Mouse (Mus musculus): ENCODE measurements around the gene Cbfa2t2.

The Cbfa2t2 gene

GRCm38 (mm10) chr2:154426188-154426904 is 9.9 kb upstream of the Cbfa2t2 start:
- DNase-seq: no peak

DNA sequence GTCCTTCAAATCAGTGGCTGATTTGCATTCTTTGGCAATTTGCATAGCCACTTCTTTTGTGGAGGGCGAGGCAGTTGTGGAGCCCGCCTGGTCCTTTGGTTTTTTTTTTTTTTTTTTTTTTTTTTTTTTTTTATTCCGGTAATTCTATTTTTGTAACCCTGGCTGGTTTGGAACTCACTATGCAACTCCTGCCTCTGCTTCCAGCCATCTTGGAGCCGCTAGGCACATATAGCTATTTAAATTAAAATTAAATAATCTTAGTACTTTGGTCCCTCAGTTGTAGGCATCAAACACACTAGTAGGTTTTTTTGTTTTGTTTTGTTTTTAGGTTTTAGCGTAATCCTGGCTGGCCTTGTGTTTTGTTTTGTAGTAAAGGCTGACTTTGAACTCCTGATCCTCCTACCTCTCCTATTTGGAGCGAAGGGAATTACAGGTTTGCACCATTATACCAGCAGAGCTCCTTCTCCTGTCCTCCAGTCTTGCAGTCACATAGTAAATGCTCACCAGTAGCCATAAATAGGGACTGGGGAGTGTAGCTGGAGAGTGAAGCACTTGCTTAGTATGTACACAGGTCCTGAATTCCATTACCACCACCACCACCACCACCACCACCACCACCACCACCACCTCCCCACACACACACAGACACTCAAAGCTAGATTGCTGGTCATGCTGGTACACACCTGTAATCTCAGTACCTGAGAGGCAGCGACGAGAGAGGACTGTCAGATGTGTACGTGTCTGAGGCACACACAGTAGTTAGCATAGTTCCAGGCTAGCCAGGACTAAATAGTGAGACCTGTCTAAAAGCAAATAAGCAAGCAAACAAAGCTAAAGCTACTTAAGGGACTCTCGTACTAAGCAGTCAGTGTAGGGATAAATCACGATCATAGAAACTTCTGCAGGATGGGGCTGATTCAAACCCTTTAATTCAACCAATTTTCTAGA is 9.1 kb upstream of the Cbfa2t2 start:
- DNase-seq: no peak

GRCm38 (mm10) chr2:154427853-154428360 is 8.4 kb upstream of the Cbfa2t2 start:
- peak in 1 of 2 experiments; percentile 21 for DNase-seq

GRCm38 (mm10) chr2:154430566-154430965 is 5.7 kb upstream of the Cbfa2t2 start:
- no peak for DNase-seq

DNA sequence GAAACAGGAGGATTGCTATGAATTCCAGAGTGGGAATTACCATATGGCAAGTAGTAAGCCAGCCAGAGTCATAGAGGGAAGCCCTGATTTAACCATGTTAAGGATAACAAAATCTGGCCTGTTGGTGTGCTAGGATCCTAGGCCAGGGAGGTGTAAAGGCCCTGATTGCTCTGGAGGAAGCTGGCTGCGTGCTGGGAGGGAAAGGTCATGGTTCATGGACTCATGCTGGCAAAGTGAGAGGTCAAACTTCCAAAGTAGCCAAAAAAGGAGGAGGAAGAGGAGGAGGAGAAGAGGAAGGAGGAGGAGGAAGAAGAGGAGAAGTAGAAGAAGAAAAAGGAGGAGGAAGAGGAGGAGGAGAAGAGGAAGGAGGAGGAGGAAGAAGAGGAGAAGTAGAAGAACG is 3.6 kb upstream of the Cbfa2t2 start:
- DNase-seq: no peak

DNA sequence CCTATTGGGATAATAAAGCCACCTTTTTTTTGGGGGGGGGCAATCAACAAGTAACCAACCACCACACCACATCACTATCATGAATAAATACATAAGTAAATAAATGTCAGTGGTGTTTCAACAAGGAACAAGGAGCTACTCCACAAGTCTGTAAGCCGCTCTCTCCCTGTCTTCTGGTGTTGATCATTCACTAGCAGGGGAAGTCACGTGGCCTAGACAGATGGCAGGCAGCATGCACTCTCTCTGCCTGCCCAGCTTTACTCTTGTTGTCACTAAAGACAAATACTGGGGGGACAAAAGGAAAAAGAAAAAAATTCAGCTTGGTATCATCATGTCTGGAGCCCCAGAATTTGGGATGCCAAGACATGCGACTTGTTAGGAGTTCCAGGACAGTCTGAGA is 2.9 kb upstream of the Cbfa2t2 start:
- peak; percentile 74 to 79 for DNase-seq

DNA sequence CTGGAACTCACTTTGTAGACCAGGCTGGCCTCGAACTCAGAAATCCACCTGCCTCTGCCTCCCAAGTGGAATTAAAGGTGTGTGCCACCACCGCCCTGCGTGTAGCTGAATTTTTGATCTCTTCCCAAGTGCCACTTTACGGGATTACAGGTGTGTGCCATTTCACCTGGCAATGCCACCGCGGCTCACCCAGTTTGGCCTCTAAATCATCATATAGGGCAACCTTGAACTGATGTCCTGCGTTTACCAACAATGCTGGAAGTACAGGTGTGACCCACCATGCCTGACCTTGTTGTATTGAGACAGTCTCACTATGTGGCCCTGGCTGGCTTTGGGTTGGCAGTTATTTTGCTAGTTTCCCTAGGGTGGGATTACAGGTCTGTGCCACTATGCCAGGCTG is 1.6 kb upstream of the Cbfa2t2 start:
- no peak for DNase-seq

GRCm38 (mm10) chr2:154436076-154436457 is 214 bp upstream of the Cbfa2t2 start:
- DNase-seq: peak; percentile 94 to 98

DNA sequence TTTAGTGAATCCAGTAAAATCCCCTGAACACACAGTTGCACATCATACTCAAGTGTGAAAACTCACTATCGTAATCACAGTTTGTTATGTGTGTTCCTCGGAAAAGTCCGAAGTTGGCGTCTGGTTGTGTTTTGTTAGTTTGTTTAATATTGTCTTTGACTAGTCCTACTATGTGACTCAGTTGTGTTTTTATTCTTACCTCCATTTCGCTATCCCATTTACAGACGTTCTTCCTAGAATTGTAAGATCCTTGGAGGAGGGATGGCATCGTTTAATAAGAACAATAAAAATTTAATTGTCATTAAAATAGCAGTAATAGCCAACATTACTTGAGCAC is 878 bp downstream of the Cbfa2t2 start:
- DNase-seq: no peak

DNA sequence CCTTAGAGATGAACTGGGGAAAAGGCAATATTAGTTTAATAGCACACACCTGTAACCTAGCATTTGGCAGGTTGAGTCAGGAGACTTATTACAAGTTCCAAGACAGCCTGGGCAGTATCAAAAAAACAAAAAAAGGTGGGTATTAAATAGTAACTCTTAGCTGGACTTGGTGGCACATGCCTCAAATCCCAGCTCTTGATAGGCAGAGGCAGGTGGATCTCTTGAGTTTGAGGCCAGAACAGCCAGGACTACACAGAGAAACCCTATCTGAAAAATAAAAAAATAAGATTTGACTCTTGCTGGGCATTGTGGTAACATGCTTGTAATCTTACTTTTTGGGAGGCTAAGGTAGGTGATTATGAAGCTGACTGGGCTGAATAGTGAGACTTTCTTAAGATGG is 4.2 kb downstream of the Cbfa2t2 start:
- DNase-seq: no peak

GRCm38 (mm10) chr2:154447821-154448220 is 11.5 kb downstream of the Cbfa2t2 start:
- no peak for DNase-seq

DNA sequence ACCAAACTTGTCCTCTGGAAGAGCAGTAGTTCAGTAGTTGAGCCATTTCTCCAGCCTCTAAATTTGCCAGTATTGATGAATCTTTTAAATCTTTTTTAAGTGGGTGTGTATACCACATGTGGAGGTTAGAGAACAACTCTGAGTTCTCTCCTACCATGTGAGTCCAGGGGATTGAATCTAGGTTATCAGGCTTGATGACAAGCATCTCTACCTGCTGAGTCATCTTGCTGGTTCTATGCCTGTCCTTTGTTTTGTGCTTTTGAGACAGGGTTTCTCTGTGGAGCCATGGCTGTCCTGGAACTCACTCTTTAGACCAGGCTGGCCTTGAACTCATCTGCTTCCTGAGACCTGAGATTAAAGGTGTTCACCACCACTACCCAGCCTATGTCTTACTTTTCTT is 12.4 kb downstream of the Cbfa2t2 start:
- DNase-seq: no peak

DNA sequence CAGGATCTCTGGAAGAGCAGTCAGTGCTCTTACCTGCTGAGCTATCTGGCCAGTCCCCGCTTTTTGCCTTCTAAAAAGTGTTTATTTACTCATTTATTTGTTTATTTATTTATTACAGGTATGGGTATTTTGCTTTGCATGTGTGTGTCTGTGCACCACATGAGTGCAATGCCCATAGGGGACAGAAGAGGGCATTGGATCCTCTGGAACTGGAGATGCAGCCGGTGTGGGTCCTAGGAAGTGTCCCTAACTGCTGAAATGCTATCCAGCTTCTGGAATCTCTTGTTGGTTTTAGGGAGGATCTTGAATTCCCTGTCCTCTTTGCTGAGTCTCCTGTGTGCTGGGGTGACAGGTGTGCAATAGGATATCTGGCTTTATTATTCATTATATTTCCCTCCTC is 16.7 kb downstream of the Cbfa2t2 start:
- no peak for DNase-seq

DNA sequence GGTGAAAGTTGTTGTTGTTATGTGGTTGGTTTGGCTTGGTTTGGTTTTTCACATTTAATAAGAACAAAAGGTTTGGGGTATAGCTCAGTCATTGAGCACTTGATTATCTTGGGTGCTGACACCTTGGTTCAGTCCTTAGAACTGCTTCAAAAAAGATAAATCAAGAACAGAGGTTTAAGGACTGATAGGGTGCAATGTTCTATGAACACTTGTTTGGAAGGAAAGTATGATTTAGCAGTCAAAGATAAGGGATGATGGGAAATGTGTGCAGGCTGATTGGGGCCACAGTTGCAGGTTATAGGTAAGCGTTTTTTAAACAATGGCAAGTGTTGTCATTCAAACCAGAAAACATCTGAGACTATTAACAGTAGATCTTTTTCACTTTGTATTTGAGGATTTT is 17.8 kb downstream of the Cbfa2t2 start:
- DNase-seq: no peak

DNA sequence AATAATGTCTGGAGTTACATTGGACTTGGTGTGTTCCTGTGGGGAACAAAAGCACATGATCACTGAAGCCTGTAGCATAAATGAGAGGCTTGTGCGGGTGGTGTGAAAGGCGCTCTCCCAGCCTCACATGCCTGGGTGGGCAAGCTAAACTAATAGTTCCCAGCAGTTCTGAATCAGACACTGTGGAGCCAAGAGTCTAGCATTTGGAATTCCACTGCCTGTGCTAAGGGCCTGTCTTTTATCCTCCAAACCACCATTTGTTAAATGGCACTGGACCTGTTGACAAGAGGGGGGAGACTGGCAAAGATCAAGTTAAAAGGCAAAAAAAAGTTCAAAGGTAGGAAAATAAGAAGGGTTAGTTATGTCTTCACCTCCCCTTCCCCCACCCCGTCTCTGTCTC is 18.3 kb downstream of the Cbfa2t2 start:
- no peak for DNase-seq

DNA sequence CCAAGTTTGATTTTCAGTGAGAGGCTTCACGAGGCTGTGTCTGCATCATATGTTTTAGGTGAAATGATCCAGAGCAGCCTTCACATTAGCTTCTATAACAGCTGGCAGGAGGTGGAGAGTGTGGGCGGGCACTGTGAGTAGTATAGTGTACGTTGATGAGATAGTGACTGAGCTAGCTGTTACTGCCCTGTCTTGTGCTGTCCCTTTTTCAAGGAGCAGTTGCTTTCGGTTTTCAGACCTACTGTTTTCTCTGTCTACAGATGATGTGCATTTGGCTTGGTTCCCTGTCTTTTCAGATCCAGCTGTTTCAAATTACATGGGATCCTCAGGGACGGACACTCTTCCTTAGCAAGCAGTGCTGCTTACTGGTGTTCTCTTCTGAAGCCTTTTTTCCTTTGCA is 19.5 kb downstream of the Cbfa2t2 start:
- DNase-seq: no peak

DNA sequence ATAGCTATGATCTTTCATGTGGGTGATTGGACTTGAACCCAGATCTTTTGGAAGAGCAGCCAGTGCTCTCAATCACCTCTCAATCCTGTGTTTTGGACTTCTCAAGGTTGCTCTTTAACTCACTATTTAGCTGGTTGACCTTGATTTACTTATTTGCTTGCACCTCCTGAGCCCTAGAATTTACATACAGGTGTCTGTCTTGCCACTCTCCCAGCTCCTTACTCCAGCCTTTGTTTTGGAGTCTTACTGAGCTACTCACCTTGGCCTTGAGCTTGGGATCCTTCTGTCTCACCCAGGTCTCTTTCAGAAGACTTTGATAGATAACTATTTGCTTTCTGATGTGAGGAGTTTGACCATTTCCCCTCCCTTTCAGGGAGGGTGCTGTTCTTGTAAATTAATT is 20.3 kb downstream of the Cbfa2t2 start:
- DNase-seq: no peak

DNA sequence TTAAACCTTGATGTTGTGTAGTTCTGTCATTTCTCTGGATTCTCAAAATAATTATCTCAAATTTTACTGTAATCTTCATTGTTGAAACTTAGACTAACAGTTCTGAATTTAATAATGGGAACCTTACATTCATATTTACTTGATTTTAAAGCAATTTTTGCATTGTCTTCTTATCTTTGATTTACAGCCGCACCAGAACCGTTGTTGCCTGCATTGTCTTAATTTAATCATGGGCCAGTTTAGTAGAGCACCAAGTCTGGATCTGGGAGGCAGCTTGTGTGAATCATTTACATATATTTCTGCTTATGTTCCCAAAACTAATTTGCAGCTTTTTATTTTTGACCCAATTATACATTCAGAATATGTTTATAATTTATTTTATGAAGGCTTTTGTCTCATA is 23.0 kb downstream of the Cbfa2t2 start:
- no peak for DNase-seq

DNA sequence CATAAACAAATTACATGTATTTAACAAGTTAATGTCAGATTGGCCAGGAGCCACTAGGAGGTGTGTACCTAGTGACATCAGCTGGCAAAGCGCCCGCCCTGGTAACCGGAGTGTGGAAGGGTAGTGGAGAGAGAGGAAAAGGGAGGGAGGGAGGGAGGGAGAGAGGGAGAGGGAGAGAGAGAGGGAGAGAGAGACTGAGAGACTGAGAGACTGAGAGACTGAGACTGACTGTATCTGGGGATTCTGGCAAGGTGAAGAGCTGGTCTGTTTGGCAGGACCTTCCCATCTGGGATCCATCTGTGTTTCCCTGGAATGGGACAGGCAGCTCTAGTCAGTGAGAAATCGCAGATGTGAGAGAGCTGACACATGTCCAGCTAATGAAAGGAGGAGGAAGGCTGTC is 23.6 kb downstream of the Cbfa2t2 start:
- DNase-seq: peak; percentile 69 to 73

DNA sequence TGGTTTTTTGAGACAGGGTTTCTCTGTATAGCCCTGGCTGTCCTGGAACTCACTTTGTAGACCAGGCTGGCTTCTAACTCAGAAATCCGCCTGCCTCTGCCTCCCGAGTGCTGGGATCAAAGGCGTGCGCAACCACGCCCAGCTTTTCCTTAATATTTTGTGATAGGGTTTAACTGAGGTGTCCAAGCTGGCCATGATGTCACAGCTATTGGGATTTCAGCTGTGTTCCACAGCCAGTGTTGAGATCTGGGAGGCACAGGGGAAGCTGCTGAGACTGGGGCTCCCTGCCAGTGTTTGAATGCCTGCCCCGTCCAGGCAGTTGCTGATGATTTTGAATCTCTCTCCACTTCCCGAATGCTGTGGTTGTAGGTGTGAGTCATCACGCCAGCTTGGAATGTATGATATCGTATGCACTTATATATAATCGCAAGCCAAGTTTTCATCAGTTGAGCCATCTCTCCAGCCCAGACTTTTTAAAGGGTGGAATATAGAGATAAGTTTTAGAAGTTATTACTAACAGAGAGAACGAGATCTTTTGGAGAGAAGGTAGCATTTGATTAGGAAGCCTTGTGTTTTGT is 27.4 kb downstream of the Cbfa2t2 start:
- no peak for DNase-seq

DNA sequence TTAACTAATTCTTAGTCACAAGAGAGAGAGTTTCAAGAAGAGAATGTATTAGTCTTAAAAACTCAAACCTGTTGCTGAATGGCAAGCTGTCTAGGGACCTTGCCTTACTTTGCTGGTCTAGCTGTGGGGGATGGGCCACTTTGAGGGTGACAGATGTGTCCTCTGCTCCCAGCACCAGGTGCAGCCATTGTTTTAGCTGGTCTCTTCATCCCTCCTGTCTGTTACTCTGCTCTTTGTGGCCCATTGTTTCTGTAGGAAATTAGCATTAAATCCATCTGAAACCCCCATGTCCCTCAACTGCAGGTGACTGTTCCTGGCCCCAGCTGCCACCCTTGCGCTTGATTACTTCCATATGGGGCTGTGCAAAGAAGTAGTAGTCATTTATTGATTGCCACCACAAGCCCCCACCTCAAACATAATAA is 29.6 kb downstream of the Cbfa2t2 start:
- no peak for DNase-seq

- no peak for DNase-seq
Measured at GRCm38 (mm10) chr2:154467139-154467538, 30.9 kb downstream of the Cbfa2t2 start.

- no peak for DNase-seq
Measured at GRCm38 (mm10) chr2:154474251-154475061, 38.2 kb downstream of the Cbfa2t2 start.
